Mouse (Mus musculus) intestine, postnatal 0 days (tissue): ENCODE data around the gene Serpinb9. TPM values are rescaled to one million over a fixed set of nuclear protein-coding genes. Genes with fewer than 3 reads are reported as not detected.

Source experiments
- ATAC-seq: fragments of 200-750 bp; cut with Nextera tagmentation; 2 replicates; pipeline ENCODE4 v1.8.0; 2017; ENCODE audit warnings: mild to moderate bottlenecking, moderate TSS enrichment, moderate library complexity
- H3K27ac ChIP-seq: fragments of 300-500 bp; sonication (generic); 2 replicates; pipeline ENCODE4 v1.5.1; 2014; ENCODE audit warnings: mild to moderate bottlenecking, low read depth, low read length, moderate library complexity
- H3K27me3 ChIP-seq: fragments of 300-500 bp; sonication (generic); replicated peaks from 2 replicates; pipeline ENCODE4 v1.6.1; 2014; ENCODE audit warnings: low read length, mixed read lengths; ENCODE audit not compliant: control insufficient read depth, insufficient read depth
- H3K36me3 ChIP-seq: fragments of 300-500 bp; sonication (generic); 2 replicates; pipeline ENCODE4 v1.6.1; 2014; ENCODE audit warnings: mild to moderate bottlenecking, moderate library complexity; ENCODE audit not compliant: control insufficient read depth, insufficient read depth
- H3K4me1 ChIP-seq: fragments of 300-500 bp; sonication (generic); replicated peaks from 2 replicates; pipeline ENCODE4 v1.6.1; 2014; ENCODE audit warnings: antibody characterized with exemption, low read length, mixed read lengths; ENCODE audit not compliant: control insufficient read depth, insufficient read depth
- H3K4me2 ChIP-seq: fragments of 300-500 bp; sonication (generic); replicated peaks from 2 replicates; pipeline ENCODE4 v1.6.1; 2014; ENCODE audit warnings: low read depth, mild to moderate bottlenecking, moderate library complexity
- H3K4me3 ChIP-seq: fragments of 300-500 bp; sonication (generic); 2 replicates; pipeline ENCODE4 v1.5.1; 2014; ENCODE audit warnings: low read depth, low read length
- H3K9ac ChIP-seq: fragments of 300-500 bp; sonication (generic); 2 replicates; pipeline ENCODE4 v1.6.1; 2014; ENCODE audit warnings: mild to moderate bottlenecking, low read depth, low read length
- H3K9me3 ChIP-seq: fragments of 300-500 bp; sonication (generic); 2 replicates; pipeline ENCODE4 v1.6.1; 2016; ENCODE audit warnings: mixed run types; ENCODE audit not compliant: control insufficient read depth
- CTCF ChIP-seq: sonication (generic); IDR thresholded peaks from 2 replicates; pipeline ENCODE4 v1.5.1; 2016; ENCODE audit warnings: low read depth, mild to moderate bottlenecking, control low read depth, antibody characterized with exemption, moderate library complexity
- WGBS: fragments of 180-500 bp; shearing (Covaris S2); extraction: QIAGEN DNeasy Blood & Tissue Kit; methylation state at CpG from one replicate; pipeline ENCODE4 v1.1.7; 2014; 5-methylcytosine and 5-hydroxymethylcytosine counted together
- polyA plus RNA-seq: library from polyadenylated mRNA; unstranded; fragments of >200 nt; fragmentation: Nextera tagmentation; extraction: Ambion mirVana; gene quantifications from 2 replicates; pipeline ENCODE4 v1.2.1, GENCODE M21; 2015

The Serpinb9 gene
- polyA plus RNA-seq, 1 experiment from 2014 or later = 10.0 TPM

DNA sequence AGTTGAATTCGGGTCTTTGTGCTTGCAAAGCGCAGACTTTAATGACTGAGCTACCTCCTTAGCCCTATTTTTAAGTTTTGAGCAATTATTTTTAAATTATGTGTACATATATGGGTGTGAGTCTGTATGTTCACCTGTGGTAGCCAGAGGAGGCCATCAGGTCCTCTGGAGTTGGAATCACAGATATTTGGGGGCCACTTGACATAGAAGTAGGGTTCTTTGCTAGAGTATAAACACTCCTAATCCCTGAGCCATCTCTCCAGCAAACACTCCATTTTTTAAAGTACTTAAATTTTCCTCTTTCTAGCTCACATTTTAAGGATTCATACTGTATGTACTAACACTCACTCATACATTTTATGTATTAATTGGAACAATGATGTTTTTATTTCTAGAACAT, 28.8 kb upstream of the Serpinb9 start:
- Histone ChIP-seq H3K36me3 (no peaks in the 10 kb centered on the region), H3K27me3 (no peaks in the 10 kb centered on the region), H3K4me2 (no peak overlapping the region), H3K4me1 (no peaks in the 10 kb centered on the region), H3K9ac (no peak overlapping the region), H3K27ac (no peak overlapping the region), H3K9me3 (no peaks in the 10 kb centered on the region), H3K4me3 (no peak overlapping the region)
- 91% methylated on average over 2 of the region's 2 CpGs for WGBS
- no peak for TF ChIP-seq CTCF
- no peak for ATAC-seq

DNA sequence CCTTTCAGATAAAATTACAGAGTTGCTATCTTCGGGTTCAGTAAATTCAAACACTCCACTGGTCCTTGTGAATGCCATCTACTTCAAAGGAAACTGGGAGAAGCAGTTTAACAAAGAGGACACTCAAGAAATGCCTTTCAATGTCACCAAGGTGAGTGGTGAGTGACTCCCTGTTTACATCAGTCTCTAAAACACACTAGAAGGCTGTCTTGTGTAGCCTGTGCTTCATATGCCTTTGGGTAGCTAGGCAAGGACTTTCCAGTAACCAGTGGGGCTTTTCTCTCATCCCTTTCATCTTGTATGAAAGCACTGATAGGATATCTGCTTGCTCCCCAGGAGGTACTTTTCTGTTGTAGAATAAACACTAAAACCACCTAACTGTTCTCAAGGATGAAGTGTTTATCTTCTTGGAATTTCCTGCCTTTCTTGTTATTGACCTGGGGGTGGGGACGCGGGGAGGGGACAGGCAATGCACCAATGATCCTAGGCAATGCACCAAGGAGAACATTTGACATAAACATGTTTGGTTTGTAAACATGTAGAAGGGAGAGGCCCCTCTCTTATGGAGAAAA, 28.1 kb upstream of the Serpinb9 start:
- H3K9me3 ChIP-seq = no peaks in the 10 kb centered on the region
- ATAC-seq = no peak
- no peaks in the 10 kb centered on the region for H3K36me3 ChIP-seq
- WGBS = 51% methylated on average over 3 of the region's 3 CpGs
- H3K27me3 ChIP-seq = no peaks in the 10 kb centered on the region
- TF ChIP-seq CTCF = no peak
- H3K27ac ChIP-seq = no peak overlapping the region
- no peak overlapping the region for H3K4me3 ChIP-seq
- no peak overlapping the region for H3K4me2 ChIP-seq
- H3K9ac ChIP-seq = no peak overlapping the region
- H3K4me1 ChIP-seq = no peaks in the 10 kb centered on the region

DNA sequence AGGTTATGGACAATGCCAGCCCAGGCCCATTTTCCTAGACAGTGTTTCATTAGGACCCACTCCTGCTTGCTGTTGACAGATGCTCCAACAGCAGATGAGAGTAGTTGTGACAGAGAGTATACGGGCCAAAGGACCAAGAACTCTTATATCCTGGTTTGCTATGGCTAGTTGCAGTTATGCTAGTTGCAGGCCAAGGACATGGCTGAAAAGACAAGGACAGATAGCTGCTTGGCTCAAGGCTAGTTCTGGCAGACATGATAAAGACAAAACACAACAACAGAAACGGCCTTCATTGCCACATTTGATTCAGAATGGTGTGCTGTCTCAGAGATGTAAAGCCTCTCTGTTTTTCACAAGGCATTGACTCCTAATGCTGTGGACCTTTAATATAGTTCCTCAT, 27.3 kb upstream of the Serpinb9 start:
- ATAC-seq = no peak
- TF ChIP-seq CTCF = no peak
- WGBS = 79% methylated on average over 2 of the region's 2 CpGs
- no peak overlapping the region for H3K9ac ChIP-seq
- H3K4me1 ChIP-seq = no peaks in the 10 kb centered on the region
- H3K36me3 ChIP-seq = no peaks in the 10 kb centered on the region
- H3K4me2 ChIP-seq = no peak overlapping the region
- no peaks in the 10 kb centered on the region for H3K27me3 ChIP-seq
- no peaks in the 10 kb centered on the region for H3K9me3 ChIP-seq
- no peak overlapping the region for H3K27ac ChIP-seq
- H3K4me3 ChIP-seq = no peak overlapping the region

DNA sequence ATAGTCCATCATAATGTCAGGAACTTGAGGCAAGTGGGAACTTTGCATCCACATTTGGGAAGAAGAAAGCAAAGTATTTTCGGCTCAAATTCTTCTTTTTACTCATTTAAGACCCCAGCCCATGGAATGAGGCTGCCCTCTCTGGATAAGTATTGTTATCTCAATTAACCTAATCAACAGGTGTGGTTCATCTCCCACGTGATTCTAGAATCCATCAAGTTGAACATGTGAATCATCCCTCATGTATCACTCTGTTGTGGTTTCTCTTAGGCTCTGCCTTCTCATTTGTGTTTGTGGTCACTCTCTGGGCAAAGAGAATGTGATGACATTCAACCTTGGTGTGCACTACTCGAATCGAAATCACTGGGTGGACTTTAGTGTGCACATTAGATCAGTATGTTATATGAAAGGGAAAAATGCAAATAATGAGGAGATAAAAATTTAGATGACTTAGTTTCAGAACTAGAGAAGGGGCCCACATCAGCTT, 20.5 kb upstream of the Serpinb9 start:
- 78% methylated on average over 4 of the region's 4 CpGs for WGBS
- H3K9me3 ChIP-seq = no peaks in the 10 kb centered on the region
- no peak overlapping the region for H3K4me3 ChIP-seq
- H3K4me2 ChIP-seq = no peak overlapping the region
- no peak overlapping the region for H3K9ac ChIP-seq
- TF ChIP-seq CTCF = no peak
- no peak overlapping the region for H3K27ac ChIP-seq
- H3K4me1 ChIP-seq = no peaks in the 10 kb centered on the region
- H3K27me3 ChIP-seq = no peaks in the 10 kb centered on the region
- no peak for ATAC-seq
- H3K36me3 ChIP-seq = no peaks in the 10 kb centered on the region

DNA sequence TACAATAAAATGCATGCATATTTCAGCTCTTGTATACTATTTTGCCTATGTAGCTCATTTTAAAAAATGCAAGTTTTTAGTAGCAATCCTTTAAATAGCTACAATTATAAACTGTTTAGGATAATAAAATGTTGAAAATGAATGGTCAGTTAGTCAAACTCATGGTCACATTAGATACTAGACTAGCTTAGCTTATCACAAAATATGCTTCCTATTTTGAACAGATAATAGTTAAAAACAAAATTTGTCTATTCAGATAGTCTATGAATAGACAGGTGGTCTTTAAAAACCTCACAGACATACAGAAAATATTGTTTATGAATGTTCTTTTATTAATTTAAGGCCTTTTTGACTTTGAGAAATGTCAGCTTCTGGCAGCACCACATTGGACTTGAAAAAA, 16.8 kb upstream of the Serpinb9 start:
- ATAC-seq = no peak
- no peak overlapping the region for H3K9ac ChIP-seq
- no peak for TF ChIP-seq CTCF

DNA sequence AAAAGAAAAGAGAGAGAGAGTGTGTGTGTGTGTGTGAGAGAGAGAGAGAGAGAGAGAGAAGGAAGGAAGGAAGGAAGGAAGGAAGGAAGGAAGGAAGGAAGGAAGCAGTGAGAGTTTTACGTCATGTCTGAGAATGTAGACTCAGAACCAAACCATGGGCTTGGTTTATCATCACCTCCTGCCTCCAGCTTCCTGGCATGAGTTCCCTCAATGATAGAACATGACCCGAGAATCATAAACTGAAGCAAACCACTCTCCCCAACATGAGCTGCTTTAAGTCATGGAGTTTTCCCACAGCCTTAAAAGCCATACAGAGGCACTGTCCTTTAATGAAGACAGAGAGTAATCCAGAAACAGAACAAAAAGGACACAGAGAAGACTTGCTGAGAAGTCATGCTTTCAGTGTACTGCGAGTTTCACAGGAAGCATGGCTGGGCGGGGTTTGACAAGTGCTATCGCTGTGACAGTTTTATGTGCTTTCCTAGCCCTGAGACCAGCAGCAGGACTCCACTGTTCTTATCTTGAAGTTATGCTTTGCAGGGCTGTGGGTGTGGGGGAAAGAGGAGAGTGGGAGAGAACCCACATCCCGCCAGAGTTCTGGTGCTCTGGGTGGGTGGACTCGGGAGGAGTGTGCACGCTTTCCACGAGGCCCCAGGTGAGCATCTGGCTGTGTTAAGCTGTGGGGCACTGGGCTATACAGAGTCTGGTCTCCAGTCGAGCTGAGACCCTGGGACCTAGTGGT, 9.7 kb upstream of the Serpinb9 start:
- Histone ChIP-seq H3K4me2 (no peak overlapping the region), H3K36me3 (no peaks in the 10 kb centered on the region), H3K9me3 (no peaks in the 10 kb centered on the region), H3K27me3 (no peaks in the 10 kb centered on the region), H3K27ac (no peak overlapping the region), H3K4me3 (no peak overlapping the region), H3K9ac (no peak overlapping the region), H3K4me1 (no peaks in the 10 kb centered on the region)
- ATAC-seq = no peak
- no peak for TF ChIP-seq CTCF
- WGBS = 21% methylated on average over 10 of the region's 10 CpGs

More for the DNA sequence above, 16.8 kb upstream of the Serpinb9 start:
- H3K36me3 ChIP-seq = no peaks in the 10 kb centered on the region
- no peaks in the 10 kb centered on the region for H3K4me1 ChIP-seq
- no peak overlapping the region for H3K4me3 ChIP-seq
- no peak overlapping the region for H3K4me2 ChIP-seq
- H3K27me3 ChIP-seq = no peaks in the 10 kb centered on the region
- H3K9me3 ChIP-seq = no peaks in the 10 kb centered on the region
- no peak overlapping the region for H3K27ac ChIP-seq
